Mouse (Mus musculus) MEL (cell line): Measurements from ENCODE around the gene Pld1. TPM values are rescaled to one million over a fixed set of nuclear protein-coding genes. Genes with fewer than 3 reads are reported as not detected.

Source experiments
- DNase-seq: peaks from one replicate; pipeline ENCODE4 v3.0.0; 2011; ENCODE audit warnings: low read depth, low spot score
- H3K27ac ChIP-seq: 2 replicates; pipeline ENCODE4 v1.5.1; 2012; ENCODE audit warnings: low read depth, mild to moderate bottlenecking, control low read depth, low read length, moderate library complexity; ENCODE audit not compliant: control insufficient read depth
- H3K27me3 ChIP-seq, 2 experiments: fragments of 150-350 bp in 1 of 2; sonication (generic) in 1 of 2; 2 replicates each; pipeline ENCODE4 v1.6.1; 2012; ENCODE audit warnings: low read length in 2 of 2, mild to moderate bottlenecking in 2 of 2, improper control_type of control experiment in 1 of 2, moderate library complexity in 1 of 2; ENCODE audit not compliant: insufficient read depth in 2 of 2, control insufficient read depth in 1 of 2
- H3K36me3 ChIP-seq, 2 experiments: 2 replicates each; pipeline ENCODE4 v1.6.1; 2012 to 2014; ENCODE audit warnings: low read length in 2 of 2, improper control_type of control experiment in 1 of 2, inconsistent platforms in 1 of 2, mild to moderate bottlenecking in 1 of 2; ENCODE audit not compliant: insufficient read depth in 2 of 2, control insufficient read depth in 1 of 2
- H3K4me1 ChIP-seq, 2 experiments: fragments of 150-350 bp in 1 of 2; sonication (generic) in 1 of 2; 2 replicates each; pipeline ENCODE4 v1.6.1; 2012; ENCODE audit warnings: low read length in 2 of 2, improper control_type of control experiment in 1 of 2, mild to moderate bottlenecking in 1 of 2; ENCODE audit not compliant: insufficient read depth in 2 of 2, control insufficient read depth in 1 of 2
- H3K4me3 ChIP-seq, 2 experiments: fragments of 150-350 bp in 1 of 2; sonication (generic) in 1 of 2; 2 replicates each; pipeline ENCODE4 v1.5.1; 2012; ENCODE audit warnings: low read depth in 2 of 2, low read length in 2 of 2, mild to moderate bottlenecking in 2 of 2, moderate library complexity in 2 of 2, control low read depth in 1 of 2, improper control_type of control experiment in 1 of 2; ENCODE audit not compliant: control insufficient read depth in 1 of 2, insufficient read depth in 1 of 2
- H3K79me2 ChIP-seq: 2 replicates; pipeline ENCODE4 v1.6.1; 2012; ENCODE audit warnings: mild to moderate bottlenecking, low read length, moderate library complexity; ENCODE audit not compliant: control insufficient read depth, poor library complexity, insufficient read depth
- H3K9ac ChIP-seq: 2 replicates; pipeline ENCODE4 v1.6.1; 2012; ENCODE audit warnings: low read depth, mild to moderate bottlenecking, control low read depth, low read length, moderate library complexity; ENCODE audit not compliant: control insufficient read depth, poor library complexity, severe bottlenecking
- H3K9me3 ChIP-seq: fragments of 150-350 bp; sonication (generic); replicated peaks from 2 replicates; pipeline ENCODE4 v1.6.1; 2012; ENCODE audit warnings: mild to moderate bottlenecking, low read length, improper control_type of control experiment, moderate library complexity; ENCODE audit not compliant: insufficient read depth
- BHLHE40 ChIP-seq: IDR thresholded peaks from 2 replicates; pipeline ENCODE4 v1.6.1; 2012; ENCODE audit warnings: low read depth, mild to moderate bottlenecking, inconsistent platforms, low read length, improper control_type of control experiment, borderline replicate concordance
- CHD2 ChIP-seq: IDR thresholded peaks from 2 replicates; pipeline ENCODE4 v1.6.1; 2011; ENCODE audit warnings: low read length, improper control_type of control experiment
- E2F4 ChIP-seq: IDR thresholded peaks from 2 replicates; pipeline ENCODE4 v1.6.1; 2011; ENCODE audit warnings: low read depth, low read length, improper control_type of control experiment, borderline replicate concordance
- ELF1 ChIP-seq: IDR thresholded peaks from 2 replicates; pipeline ENCODE4 v1.6.1; 2014; ENCODE audit warnings: low read depth, mild to moderate bottlenecking, inconsistent platforms, low read length, improper control_type of control experiment, moderate library complexity
- EP300 ChIP-seq, 2 experiments: IDR thresholded peaks; 2 replicates each; pipeline ENCODE4 v1.6.1; 2011; ENCODE audit warnings: improper control_type of control experiment in 2 of 2, low read length in 2 of 2, low read depth in 1 of 2, mild to moderate bottlenecking in 1 of 2
- ETS1 ChIP-seq: IDR thresholded peaks from 2 replicates; pipeline ENCODE4 v1.6.1; 2012; ENCODE audit warnings: low read depth, mild to moderate bottlenecking, inconsistent platforms, low read length, improper control_type of control experiment, moderate library complexity
- GATA1 ChIP-seq: IDR thresholded peaks from 2 replicates; pipeline ENCODE4 v1.6.1; 2011; ENCODE audit warnings: low read depth, low read length, improper control_type of control experiment
- HCFC1 ChIP-seq: IDR thresholded peaks from 2 replicates; pipeline ENCODE4 v1.6.1; 2012; ENCODE audit warnings: low read depth, mild to moderate bottlenecking, inconsistent platforms, low read length, improper control_type of control experiment, moderate library complexity
- JUND ChIP-seq: IDR thresholded peaks from 2 replicates; pipeline ENCODE4 v1.6.1; 2011; ENCODE audit warnings: low read depth, mild to moderate bottlenecking, improper control_type of control experiment, low read length
- KAT2A ChIP-seq: conservative IDR thresholded peaks from 2 replicates; pipeline ENCODE4 v1.6.1; 2012; ENCODE audit warnings: low read depth, low read length, improper control_type of control experiment, inconsistent platforms
- MAZ ChIP-seq: IDR thresholded peaks from 2 replicates; pipeline ENCODE4 v1.6.1; 2012; ENCODE audit warnings: low read depth, mild to moderate bottlenecking, inconsistent platforms, low read length, improper control_type of control experiment
- MEF2A ChIP-seq: IDR thresholded peaks from 2 replicates; pipeline ENCODE4 v1.6.1; 2014; ENCODE audit warnings: low read depth, mild to moderate bottlenecking, inconsistent platforms, low read length, improper control_type of control experiment; ENCODE audit not compliant: poor library complexity, insufficient replicate concordance, severe bottlenecking; ENCODE audit errors: extremely low read depth
- MXI1 ChIP-seq: IDR thresholded peaks from 2 replicates; pipeline ENCODE4 v1.6.1; 2011; ENCODE audit warnings: mild to moderate bottlenecking, low read depth, low read length, improper control_type of control experiment
- MYB ChIP-seq: IDR thresholded peaks from 2 replicates; pipeline ENCODE4 v1.6.1; 2011; ENCODE audit warnings: mild to moderate bottlenecking, low read depth, low read length, improper control_type of control experiment
- MYC ChIP-seq: IDR thresholded peaks from 2 replicates; pipeline ENCODE4 v1.6.1; 2011; ENCODE audit warnings: low read depth, mild to moderate bottlenecking, low read length, improper control_type of control experiment, moderate library complexity
- POLR2A ChIP-seq, 2 experiments: IDR thresholded peaks; 2 replicates each; pipeline ENCODE4 v1.6.1; 2011 to 2012; ENCODE audit warnings: low read length in 2 of 2, mild to moderate bottlenecking in 2 of 2, control low read depth in 1 of 2, improper control_type of control experiment in 1 of 2, low read depth in 1 of 2, moderate library complexity in 1 of 2; ENCODE audit not compliant: control insufficient read depth in 1 of 2, insufficient read depth in 1 of 2, poor library complexity in 1 of 2
- RAD21 ChIP-seq: IDR thresholded peaks from 2 replicates; pipeline ENCODE4 v1.6.1; 2011; ENCODE audit warnings: mild to moderate bottlenecking, low read depth, low read length, improper control_type of control experiment
- RCOR1 ChIP-seq: IDR thresholded peaks from 2 replicates; pipeline ENCODE4 v1.6.1; 2012; ENCODE audit warnings: low read depth, mild to moderate bottlenecking, inconsistent platforms, low read length, improper control_type of control experiment
- SIN3A ChIP-seq: IDR thresholded peaks from 2 replicates; pipeline ENCODE4 v1.6.1; 2012; ENCODE audit warnings: low read length, improper control_type of control experiment, inconsistent platforms
- SMC3 ChIP-seq: IDR thresholded peaks from 2 replicates; pipeline ENCODE4 v1.6.1; 2011; ENCODE audit warnings: low read depth, low read length, improper control_type of control experiment
- TAL1 ChIP-seq: IDR thresholded peaks from 2 replicates; pipeline ENCODE4 v1.6.1; 2012; ENCODE audit warnings: mild to moderate bottlenecking, inconsistent platforms, low read length, moderate library complexity, mixed read lengths
- TBP ChIP-seq: IDR thresholded peaks from 2 replicates; pipeline ENCODE4 v1.8.0; 2011; ENCODE audit warnings: low read depth, low read length, improper control_type of control experiment
- USF1 ChIP-seq: IDR thresholded peaks from 2 replicates; pipeline ENCODE4 v1.6.1; 2014; ENCODE audit warnings: low read depth, mild to moderate bottlenecking, inconsistent platforms, low read length, improper control_type of control experiment, moderate library complexity
- USF2 ChIP-seq, 2 experiments: IDR thresholded peaks; 2 replicates each; pipeline ENCODE4 v1.6.1; 2011 to 2012; ENCODE audit warnings: improper control_type of control experiment in 2 of 2, low read length in 2 of 2, borderline replicate concordance in 1 of 2, inconsistent platforms in 1 of 2, low read depth in 1 of 2, mild to moderate bottlenecking in 1 of 2; ENCODE audit not compliant: insufficient read depth in 1 of 2
- ZC3H11A ChIP-seq: IDR thresholded peaks from 2 replicates; pipeline ENCODE4 v1.6.1; 2012; ENCODE audit warnings: low read depth, mild to moderate bottlenecking, inconsistent platforms, low read length, improper control_type of control experiment
- ZKSCAN1 ChIP-seq: IDR thresholded peaks from 2 replicates; pipeline ENCODE4 v1.6.1; 2012; ENCODE audit warnings: low read depth, mild to moderate bottlenecking, inconsistent platforms, low read length, improper control_type of control experiment, moderate library complexity
- ZMIZ1 ChIP-seq: IDR thresholded peaks from 2 replicates; pipeline ENCODE4 v1.6.1; 2012; ENCODE audit warnings: low read depth, mild to moderate bottlenecking, inconsistent platforms, low read length, improper control_type of control experiment, moderate library complexity
- ZNF384 ChIP-seq: IDR thresholded peaks from 2 replicates; pipeline ENCODE4 v1.6.1; 2012; ENCODE audit warnings: low read depth, mild to moderate bottlenecking, inconsistent platforms, low read length, improper control_type of control experiment
- polyA plus RNA-seq, 2 experiments: library from polyadenylated mRNA; stranded (reverse) in 1 of 2; unstranded in 1 of 2; fragments of >175 nt in 1 of 2; fragments of >200 nt in 1 of 2; gene quantifications; 2 replicates each; pipeline versions ENCODE4 v1.2.1 to v1.2.4; 2012; ENCODE audit warnings: low replicate concordance in 2 of 2, low read depth in 1 of 2; ENCODE audit not compliant: insufficient read length in 2 of 2, insufficient read depth in 1 of 2, missing spikeins in 1 of 2
- total RNA-seq: library from RNA; depleted of rRNA; stranded (reverse); fragments of 300-350 nt; gene quantifications from 2 replicates; pipeline ENCODE4 v1.2.3, GENCODE M21; 2012

Gene Pld1
- total and polyA plus RNA-seq, 3 experiments = 0.22 TPM; not detected in 2

DNA sequence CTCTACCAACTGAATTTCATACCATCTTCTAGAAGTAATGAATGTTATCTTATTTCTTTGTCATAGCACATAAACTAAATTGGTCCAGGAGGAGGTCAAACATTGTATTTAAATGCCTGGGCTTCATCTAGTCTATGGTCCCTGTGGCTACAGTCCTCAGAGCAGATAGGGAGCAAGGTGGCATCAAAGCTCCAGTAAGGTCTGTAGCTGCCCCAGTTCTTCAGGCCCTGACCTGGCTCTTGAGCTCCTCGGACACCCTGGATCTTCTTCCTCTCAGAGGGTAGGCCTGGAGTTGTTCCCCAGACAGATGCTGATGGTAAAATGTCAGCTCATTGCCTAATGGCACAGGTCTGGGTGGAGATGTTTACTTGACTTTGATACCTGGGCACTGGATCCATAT, 17.5 kb downstream of the Pld1 start:
- Histone ChIP-seq H3K36me3 (no peaks in the 10 kb centered on the region), H3K27me3 (no peaks in the 10 kb centered on the region), H3K79me2 (no peaks in the 10 kb centered on the region), H3K4me1 (no peaks in the 10 kb centered on the region), H3K4me3 (no peak overlapping the region), H3K9ac (no peak overlapping the region), H3K27ac (no peak overlapping the region), H3K9me3 (no peaks in the 10 kb centered on the region)
- TF ChIP-seq CHD2 (no peak), E2F4 (no peak), MEF2A (no peak)
- DNase-seq = no peak

DNA sequence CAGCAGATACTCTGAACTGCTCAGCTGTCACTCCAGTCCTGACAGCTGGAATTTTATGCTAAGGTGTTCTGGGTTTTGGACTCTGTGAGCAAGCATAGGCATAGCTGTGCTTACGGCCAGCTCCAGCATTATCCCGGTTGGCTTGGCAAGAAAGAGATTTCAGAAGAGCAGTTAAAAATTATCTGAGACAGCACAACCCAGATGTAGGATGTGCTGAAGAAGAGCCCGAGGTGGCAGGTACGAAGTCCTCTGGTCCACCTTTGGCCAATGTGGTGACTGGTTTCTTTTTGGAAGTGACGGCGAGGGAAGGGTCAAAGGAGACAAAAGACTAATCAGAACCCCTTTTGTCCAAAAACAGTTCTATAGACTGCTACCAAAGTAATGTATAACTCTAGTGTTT, 20.7 kb downstream of the Pld1 start:
- H3K36me3 ChIP-seq = no peaks in the 10 kb centered on the region
- no peak for DNase-seq

DNA sequence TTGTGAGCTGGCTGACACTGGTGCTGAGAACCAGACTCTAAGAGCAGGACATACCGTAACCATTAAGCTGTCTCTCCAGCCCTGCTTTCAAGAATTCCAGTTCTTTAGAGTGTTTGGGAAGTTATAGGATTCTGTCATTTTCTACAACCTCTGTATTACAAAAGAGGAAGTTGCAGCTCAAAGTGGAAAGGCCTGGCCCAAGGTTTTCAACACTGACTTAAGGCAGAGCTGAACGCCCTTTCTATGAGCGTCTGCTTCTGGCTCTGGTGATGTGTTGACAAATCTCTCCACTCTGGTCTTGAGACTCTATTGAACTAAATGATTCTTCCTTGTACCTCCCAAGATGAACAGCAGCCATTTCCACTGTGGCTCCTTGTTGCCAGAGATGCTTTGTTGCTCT, 22.7 kb downstream of the Pld1 start:
- Histone ChIP-seq H3K79me2 (no peaks in the 10 kb centered on the region), H3K36me3 (no peaks in the 10 kb centered on the region), H3K27me3 (no peaks in the 10 kb centered on the region), H3K9me3 (no peaks in the 10 kb centered on the region), H3K9ac (no peak overlapping the region), H3K4me3 (no peak overlapping the region), H3K4me1 (no peaks in the 10 kb centered on the region), H3K27ac (no peak overlapping the region)
- DNase-seq = peak; percentile 4
- TF ChIP-seq ELF1 (no peak), MEF2A (no peak), SMC3 (no peak), EP300 (IDR thresholded peaks at IDR 0.05; ENCODE audit: low read depth in 1 of 2, low read length in 2 of 2) (no peak), JUND (no peak), GATA1 (no peak), KAT2A (no peak), ZMIZ1 (no peak), ZKSCAN1 (no peak), POLR2A (IDR thresholded peaks at IDR 0.05; ENCODE audit: control insufficient read depth in 1 of 2, insufficient read depth in 1 of 2, low read depth in 1 of 2, low read length in 2 of 2, poor library complexity in 1 of 2) (no peak), RAD21 (no peak), USF2 (IDR thresholded peaks at IDR 0.05; ENCODE audit: borderline replicate concordance in 1 of 2, insufficient read depth in 1 of 2, low read depth in 1 of 2, low read length in 2 of 2) (no peak), ZNF384 (no peak), MYC (no peak), MYB (no peak), RCOR1 (no peak)

More for the DNA sequence above, 20.7 kb downstream of the Pld1 start:
- Histone ChIP-seq H3K4me3 (no peak overlapping the region), H3K4me1 (no peaks in the 10 kb centered on the region), H3K79me2 (no peaks in the 10 kb centered on the region)
- TF ChIP-seq MYB (no peak), EP300 (IDR thresholded peaks at IDR 0.05; ENCODE audit: low read depth in 1 of 2, low read length in 2 of 2) (no peak), ELF1 (no peak), ZC3H11A (no peak), MXI1 (no peak), ZKSCAN1 (no peak), CHD2 (no peak), SMC3 (no peak), SIN3A (no peak), BHLHE40 (no peak), GATA1 (no peak), MAZ (no peak), TAL1 (no peak), HCFC1 (no peak), ETS1 (no peak), TBP (no peak), USF1 (no peak), ZMIZ1 (no peak)
- TF ChIP-seq, all 39 proteins: peak for 0
- Histone ChIP-seq H3K27me3 (no peaks in the 10 kb centered on the region), H3K9me3 (no peaks in the 10 kb centered on the region), H3K9ac (no peak overlapping the region), H3K27ac (no peak overlapping the region)
